Mouse (Mus musculus): Measurements from ENCODE around the gene Usp11.

DNA sequence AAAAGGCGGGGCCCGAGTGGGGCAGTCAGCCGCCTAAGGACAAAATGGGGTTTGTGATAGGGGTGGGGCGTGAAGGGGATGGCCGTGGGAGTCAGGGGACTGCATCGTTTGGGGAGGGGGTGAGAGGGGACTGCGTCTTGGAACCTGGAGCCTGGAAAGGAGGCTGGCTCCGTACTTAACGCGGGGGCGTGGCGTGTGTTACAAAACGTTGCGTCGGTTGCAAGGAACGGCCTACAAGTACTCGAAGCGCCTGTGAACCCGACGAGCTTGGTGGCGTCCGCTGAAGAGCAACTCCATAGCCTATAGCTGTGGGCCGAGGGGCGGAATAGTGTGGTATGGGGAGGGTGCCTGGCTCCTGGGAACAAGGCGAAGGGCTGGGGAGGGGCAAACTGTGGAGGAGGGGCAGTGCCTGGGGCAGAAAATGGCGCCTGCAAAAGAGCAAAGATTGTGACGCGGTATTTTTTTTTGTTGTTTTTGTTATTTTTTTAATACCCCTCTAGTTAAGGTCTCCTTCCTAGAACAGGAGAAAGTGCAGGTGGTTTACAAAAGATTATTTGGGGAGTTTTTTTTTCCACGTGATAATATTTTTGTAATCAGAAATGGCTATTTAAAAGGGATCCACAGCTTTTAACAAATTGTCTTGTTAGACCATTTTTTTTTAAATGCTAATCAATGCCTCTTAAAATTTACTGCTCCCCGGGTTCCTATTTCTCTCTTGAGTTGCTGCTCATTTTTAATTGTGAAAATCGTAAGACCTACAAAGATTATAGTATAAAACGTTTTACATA lies 783 bp downstream of the Usp11 start:
- peak; percentile 71 for TF ChIP-seq POLR2A (IDR thresholded peaks at IDR 0.05; ENCODE audit: insufficient read length, low read depth)
- no peak for TF ChIP-seq TCF3 (IDR thresholded peaks at IDR 0.05; ENCODE audit: insufficient read length, low read depth)
- TF ChIP-seq REST (IDR thresholded peaks at IDR 0.05; ENCODE audit: insufficient read depth, insufficient read length) = no peak
- TF ChIP-seq MYOG (IDR thresholded peaks at IDR 0.05; ENCODE audit: control insufficient read depth in 1 of 3, insufficient read depth in 1 of 3, insufficient read length in 2 of 3, low read depth in 2 of 3) = no peak
